Mouse (Mus musculus): ENCODE results near the gene Gm45234. TPM values are rescaled to one million over a fixed set of nuclear protein-coding genes. Genes with fewer than 3 reads are reported as not detected.
A peak's percentile ranks its signal among the peaks of the same experiment; 100 is the strongest.

The Gm45234 gene
- total and polyA plus RNA-seq, 2 experiments from 2014 or later, result not detected

DNA sequence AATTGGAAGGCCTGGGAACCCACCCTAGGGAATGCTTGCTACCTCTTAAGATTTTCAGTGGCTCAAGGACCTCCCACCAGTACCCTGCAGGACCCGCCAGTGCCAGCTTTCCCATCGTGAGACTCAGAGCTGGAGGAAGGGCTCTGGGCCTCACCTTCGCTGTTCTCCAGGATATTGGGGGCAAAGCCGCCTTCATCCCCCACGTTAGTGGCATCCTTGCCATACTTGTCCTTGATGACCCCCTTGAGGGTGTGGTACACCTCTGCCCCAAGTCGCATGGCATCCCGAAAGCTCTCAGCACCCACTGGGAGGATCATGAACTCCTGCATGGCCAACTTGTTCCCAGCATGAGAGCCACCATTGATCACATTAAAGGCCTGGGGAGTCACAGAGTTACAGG lies 10.1 kb upstream of the Gm45234 start:
- H3K36me3 ChIP-seq (replicated peaks; ENCODE audit: control insufficient read depth, insufficient read depth, low read length), result no peaks in the 10 kb centered on the region
- no peak overlapping the region for H3K4me3 ChIP-seq (ENCODE audit: low read depth, low read length)
- H3K9me3 ChIP-seq (replicated peaks; ENCODE audit: control insufficient read depth, low read length), result no peaks in the 10 kb centered on the region
- WGBS, result 81% methylated on average over 7 of the region's 7 CpGs
- H3K4me1 ChIP-seq (ENCODE audit: control insufficient read depth, insufficient read depth), result peaks cover 7% of the 10 kb centered on the region; the same call in 1 of the 2 replicates
- ATAC-seq (ENCODE audit: insufficient read depth, low read depth) (no peak), DNase-seq (ENCODE audit: low spot score) (no peak)
- no peak overlapping the region for H3K27ac ChIP-seq (ENCODE audit: low read depth)
- TF ChIP-seq CTCF (IDR thresholded peaks at IDR 0.05; ENCODE audit: low read depth), result no peak
- TF ChIP-seq EP300 (IDR thresholded peaks at IDR 0.05; ENCODE audit: low read depth), result no peak
- H3K9ac ChIP-seq (replicated peaks; ENCODE audit: low read depth, low read length), result no peak overlapping the region
- H3K4me2 ChIP-seq (ENCODE audit: low read depth, low read length), result no peak overlapping the region
- 0 out of 2 replicates have a peak, but pooled peaks cover 7% of the 10 kb centered on the region for H3K27me3 ChIP-seq (ENCODE audit: control insufficient read depth, insufficient read depth, low read length)

GRCm38 (mm10) chr6:124759259-124759658 lies 3.4 kb upstream of the Gm45234 start:
- Histone ChIP-seq H3K4me2 (ENCODE audit: low read depth, low read length) (peak overlapping the region; percentile 86), H3K9me3 (replicated peaks; ENCODE audit: control insufficient read depth, low read length) (no peaks in the 10 kb centered on the region), H3K27me3 (ENCODE audit: control insufficient read depth, insufficient read depth, low read length) (no peaks in the 10 kb centered on the region), H3K27ac (ENCODE audit: low read depth) (peak overlapping the region; percentile 96), H3K4me3 (ENCODE audit: low read depth, low read length) (no peak overlapping the region), H3K36me3 (replicated peaks; ENCODE audit: control insufficient read depth, insufficient read depth, low read length) (no peaks in the 10 kb centered on the region), H3K4me1 (ENCODE audit: control insufficient read depth, insufficient read depth) (peaks cover 38% of the 10 kb centered on the region), H3K9ac (replicated peaks; ENCODE audit: low read depth, low read length) (peak overlapping the region; percentile 38)
- DNase-seq (ENCODE audit: low spot score) (peak; percentile 85), ATAC-seq (ENCODE audit: insufficient read depth, low read depth) (peak; percentile 37)
- WGBS, result 3% methylated on average over 5 of the region's 5 CpGs
- TF ChIP-seq CTCF (IDR thresholded peaks at IDR 0.05; ENCODE audit: low read depth), result peak; percentile 94
- TF ChIP-seq EP300 (IDR thresholded peaks at IDR 0.05; ENCODE audit: low read depth), result no peak

DNA sequence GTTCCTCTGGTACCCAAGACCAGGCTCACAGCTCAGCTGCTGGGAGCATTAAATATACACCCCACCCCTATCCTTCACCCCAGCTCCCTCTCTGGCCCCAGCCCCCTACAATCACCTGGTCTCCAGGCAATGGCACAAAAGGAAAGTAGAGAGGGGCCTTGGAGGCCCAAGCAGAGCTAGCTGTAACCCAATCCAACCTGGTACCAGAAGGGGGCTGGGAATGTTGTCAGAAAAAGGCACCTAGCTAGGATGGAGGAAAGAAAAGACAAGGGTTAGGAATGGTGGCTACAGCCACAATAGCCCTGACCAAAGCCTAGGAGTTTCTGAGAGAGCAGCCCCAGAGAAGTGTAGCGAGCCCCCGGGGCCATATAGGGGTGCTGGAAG lies 3.0 kb upstream of the Gm45234 start:
- no peaks in the 10 kb centered on the region for H3K9me3 ChIP-seq (replicated peaks; ENCODE audit: control insufficient read depth, low read length)
- H3K4me2 ChIP-seq (ENCODE audit: low read depth, low read length), result peak overlapping the region; percentile 86
- no peak overlapping the region for H3K4me3 ChIP-seq (ENCODE audit: low read depth, low read length)
- 0 out of 2 replicates have a peak, but pooled peaks cover under 1% of the 10 kb centered on the region for H3K36me3 ChIP-seq (replicated peaks; ENCODE audit: control insufficient read depth, insufficient read depth, low read length)
- H3K4me1 ChIP-seq (ENCODE audit: control insufficient read depth, insufficient read depth), result peaks cover 43% of the 10 kb centered on the region
- H3K9ac ChIP-seq (replicated peaks; ENCODE audit: low read depth, low read length), result peak overlapping the region; percentile 38
- no peaks in the 10 kb centered on the region for H3K27me3 ChIP-seq (ENCODE audit: control insufficient read depth, insufficient read depth, low read length)
- TF ChIP-seq CTCF (IDR thresholded peaks at IDR 0.05; ENCODE audit: low read depth) (no peak), EP300 (IDR thresholded peaks at IDR 0.05; ENCODE audit: low read depth) (no peak)
- 42% methylated on average over 2 of the region's 2 CpGs for WGBS
- ATAC-seq (ENCODE audit: insufficient read depth, low read depth) (no peak), DNase-seq (ENCODE audit: low spot score) (no peak)
- peak overlapping the region; percentile 96 for H3K27ac ChIP-seq (ENCODE audit: low read depth)

- ATAC-seq (ENCODE audit: insufficient read depth, low read depth), result peak; percentile 15; the same call in 1 of the 2 replicates
Measured at GRCm38 (mm10) chr6:124757909-124758848, 2.4 kb upstream of the Gm45234 start.

DNA sequence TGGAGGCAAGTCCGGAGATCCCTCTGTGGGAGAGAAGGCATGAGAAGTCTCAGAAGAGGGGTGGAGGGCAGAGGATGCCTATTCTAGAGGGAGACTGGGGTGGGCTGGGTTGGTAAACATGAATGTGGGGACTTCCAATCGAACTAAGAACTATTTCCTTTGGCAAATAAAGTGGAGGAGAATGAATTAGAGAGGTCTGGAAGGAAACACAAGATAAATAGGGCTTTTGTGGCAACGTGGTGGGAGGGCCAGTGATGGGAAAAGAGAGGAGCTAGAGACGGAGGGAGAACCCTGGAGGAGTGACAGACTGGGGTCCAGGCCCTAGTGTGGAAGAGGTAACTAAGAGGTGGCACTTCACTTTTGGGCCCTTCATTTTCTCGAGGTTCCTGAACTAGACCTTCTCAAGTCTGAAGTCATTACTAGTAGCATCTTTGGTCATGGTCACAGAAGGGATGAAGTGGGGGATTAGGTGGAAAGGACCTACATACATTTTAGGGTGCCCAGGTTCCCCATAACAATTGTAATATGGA lies 1.6 kb upstream of the Gm45234 start:
- Histone ChIP-seq H3K27ac (ENCODE audit: low read depth) (peak overlapping the region; percentile 96), H3K9ac (replicated peaks; ENCODE audit: low read depth, low read length) (peak overlapping the region; percentile 99), H3K4me2 (ENCODE audit: low read depth, low read length) (peak overlapping the region; percentile 86), H3K27me3 (ENCODE audit: control insufficient read depth, insufficient read depth, low read length) (no peaks in the 10 kb centered on the region), H3K9me3 (replicated peaks; ENCODE audit: control insufficient read depth, low read length) (no peaks in the 10 kb centered on the region), H3K36me3 (replicated peaks; ENCODE audit: control insufficient read depth, insufficient read depth, low read length) (peaks cover 4% of the 10 kb centered on the region; the same call in 1 of the 2 replicates), H3K4me1 (ENCODE audit: control insufficient read depth, insufficient read depth) (peaks cover 43% of the 10 kb centered on the region), H3K4me3 (ENCODE audit: low read depth, low read length) (peak overlapping the region; percentile 93)
- no peak for ATAC-seq (ENCODE audit: insufficient read depth, low read depth)
- no peak for DNase-seq (ENCODE audit: low spot score)
- 15% methylated on average over 5 of the region's 5 CpGs for WGBS
- TF ChIP-seq CTCF (IDR thresholded peaks at IDR 0.05; ENCODE audit: low read depth) (no peak), EP300 (IDR thresholded peaks at IDR 0.05; ENCODE audit: low read depth) (no peak)

More at GRCm38 (mm10) chr6:124757909-124758848, 2.4 kb upstream of the Gm45234 start:
- TF ChIP-seq CTCF (IDR thresholded peaks at IDR 0.05; ENCODE audit: low read depth) (no peak), EP300 (IDR thresholded peaks at IDR 0.05; ENCODE audit: low read depth) (no peak)
- peak; percentile 58 for DNase-seq (ENCODE audit: low spot score)
- Histone ChIP-seq H3K9ac (replicated peaks; ENCODE audit: low read depth, low read length) (peak overlapping the region; percentile 38), H3K9me3 (replicated peaks; ENCODE audit: control insufficient read depth, low read length) (no peaks in the 10 kb centered on the region), H3K4me3 (ENCODE audit: low read depth, low read length) (peak overlapping the region; percentile 93), H3K4me2 (ENCODE audit: low read depth, low read length) (peak overlapping the region; percentile 86), H3K27me3 (ENCODE audit: control insufficient read depth, insufficient read depth, low read length) (no peaks in the 10 kb centered on the region), H3K36me3 (replicated peaks; ENCODE audit: control insufficient read depth, insufficient read depth, low read length) (peaks cover 4% of the 10 kb centered on the region; the same call in 1 of the 2 replicates), H3K27ac (ENCODE audit: low read depth) (peak overlapping the region; percentile 96), H3K4me1 (ENCODE audit: control insufficient read depth, insufficient read depth) (peaks cover 43% of the 10 kb centered on the region)
- 23% methylated on average over 5 of the region's 5 CpGs for WGBS
